Mouse (Mus musculus): ENCODE measurements at regions not wholly inside any gene's neighbourhood (a gene's known extent, or its start where the extent isn't known, plus 50 kb on each side); places are given as distances from the start of the nearest gene placed in this dataset.

GRCm38 (mm10) chr11:63369475-63369874 lies 240.7 kb downstream of the Pmp22 start:
- TF ChIP-seq CTCF (IDR thresholded peaks at IDR 0.05; ENCODE audit: extremely low read depth, insufficient read depth, insufficient read length, insufficient replicate concordance) (no peak), POLR2A (IDR thresholded peaks at IDR 0.05; ENCODE audit: low read depth, low read length) (no peak)

All from spleen, adult 2 months (tissue).